Mouse (Mus musculus) CD8-positive naive resting alpha-beta T cell, adult 2 months (primary cell): Measurements from ENCODE around the gene Mrps18c.

Source experiments
- DNase-seq, 2 experiments: peaks; one replicate each; pipeline ENCODE4 v3.0.0; 2022; ENCODE audit warnings: low read depth in 2 of 2, low spot score in 2 of 2

Mrps18c gene

GRCm38 (mm10) chr5:100798165-100798860 lies at the start of gene Mrps18c, which contains the start of gene Helq:
Mrps18c (plus strand) TSS chr5:100798627.
Helq (minus strand) TSS chr5:100798598.
- DNase-seq, result peak; percentile 84 to 85

- no peak for DNase-seq
These were observed 47.7 kb upstream of the Mrps18c start for GRCm38 (mm10) chr5:100750617-100751255.

- DNase-seq, result no peak
These were observed 46.8 kb upstream of the Mrps18c start for GRCm38 (mm10) chr5:100751655-100752054.

- no peak for DNase-seq
These were observed 45.0 kb upstream of the Mrps18c start for GRCm38 (mm10) chr5:100753407-100753806.

- no peak for DNase-seq
These were observed 40.3 kb upstream of the Mrps18c start for GRCm38 (mm10) chr5:100758121-100758520.

- DNase-seq, result no peak
These were observed 38.3 kb upstream of the Mrps18c start for GRCm38 (mm10) chr5:100760049-100760663.

- no peak for DNase-seq
These were observed 36.7 kb upstream of the Mrps18c start for GRCm38 (mm10) chr5:100761736-100762135.

- DNase-seq, result no peak
These were observed 32.4 kb upstream of the Mrps18c start for GRCm38 (mm10) chr5:100766026-100766425.

- no peak for DNase-seq
These were observed 26.9 kb upstream of the Mrps18c start for GRCm38 (mm10) chr5:100771575-100771974.

- DNase-seq, result no peak
These were observed 22.5 kb upstream of the Mrps18c start for GRCm38 (mm10) chr5:100775778-100776404.

- no peak for DNase-seq
These were observed 21.5 kb upstream of the Mrps18c start for GRCm38 (mm10) chr5:100776900-100777299.

GRCm38 (mm10) chr5:100779002-100779401 lies 19.4 kb upstream of the Mrps18c start:
- no peak for DNase-seq

GRCm38 (mm10) chr5:100787527-100787926 lies 10.9 kb upstream of the Mrps18c start:
- DNase-seq, result no peak

- no peak for DNase-seq
These were observed 6.2 kb upstream of the Mrps18c start for GRCm38 (mm10) chr5:100792261-100792660.

GRCm38 (mm10) chr5:100794084-100794483 lies 4.3 kb upstream of the Mrps18c start:
- DNase-seq, result no peak

GRCm38 (mm10) chr5:100818341-100818740 lies 19.9 kb downstream of the Mrps18c start:
- DNase-seq, result no peak

- peak in 1 of 2 experiments; percentile 28 for DNase-seq
These were observed 21.4 kb downstream of the Mrps18c start for GRCm38 (mm10) chr5:100819568-100820480.

GRCm38 (mm10) chr5:100820483-100821184 lies 22.2 kb downstream of the Mrps18c start, which contains the start of gene Abraxas1:
Abraxas1 (minus strand) TSS chr5:100820965.
- peak; percentile 71 to 77 for DNase-seq

- no peak for DNase-seq
These were observed 22.9 kb downstream of the Mrps18c start for GRCm38 (mm10) chr5:100821375-100821774.

- DNase-seq, result no peak
These were observed 24.4 kb downstream of the Mrps18c start for GRCm38 (mm10) chr5:100822826-100823225.
